Mouse (Mus musculus) CD4-positive helper T cell, adult 2 months (primary cell): ENCODE results near the gene Il2rb.

Experiments
- DNase-seq: peaks from one replicate; pipeline ENCODE4 v3.0.0-alpha.2; 2012; ENCODE audit warnings: low read depth, missing footprints, low spot score

Gene Il2rb

GRCm38 (mm10) chr15:78481448-78482000 lies 13.5 kb downstream of the Il2rb start:
- peak; percentile 22 for DNase-seq

DNA sequence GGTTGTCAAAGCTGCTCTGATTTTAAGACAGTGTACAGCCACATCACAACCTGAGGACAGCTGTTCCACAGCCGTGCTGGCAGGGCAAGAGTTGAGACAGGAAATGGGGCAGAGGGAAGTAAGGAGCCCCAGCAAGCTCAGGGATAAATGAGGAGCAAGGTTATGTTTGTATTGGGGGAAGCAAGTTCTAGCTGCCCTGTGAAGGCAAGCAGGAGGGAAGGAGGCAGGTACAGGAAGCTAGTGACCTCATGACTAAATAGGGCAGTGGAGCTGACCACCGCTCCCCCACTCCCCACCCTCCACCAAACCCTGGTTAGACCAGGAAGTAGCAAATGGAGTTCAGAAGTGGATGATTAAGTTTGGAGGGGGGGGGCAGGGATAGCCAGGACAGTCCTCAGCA lies 14.1 kb downstream of the Il2rb start:
- DNase-seq: no peak

DNA sequence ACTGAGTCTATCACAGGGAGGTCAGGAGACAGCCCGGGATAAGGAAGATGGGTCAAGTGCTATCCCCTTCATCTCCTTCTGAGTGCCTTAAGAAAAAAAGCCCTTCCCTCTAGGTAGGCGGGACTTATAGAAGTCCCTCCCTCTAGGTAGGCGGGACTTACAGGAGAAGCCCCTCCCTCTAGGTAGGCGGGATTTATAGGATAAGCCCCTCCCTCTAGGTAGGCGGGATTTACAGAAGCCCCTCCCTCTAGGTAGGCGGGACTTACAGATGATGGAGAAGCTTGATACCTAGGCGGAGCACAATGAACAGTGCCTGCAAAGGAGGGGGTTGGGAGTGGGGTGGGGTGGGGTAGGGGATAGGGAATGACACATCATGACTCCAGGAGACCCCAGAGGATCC lies 15.0 kb downstream of the Il2rb start:
- DNase-seq: peak; percentile 63

DNA sequence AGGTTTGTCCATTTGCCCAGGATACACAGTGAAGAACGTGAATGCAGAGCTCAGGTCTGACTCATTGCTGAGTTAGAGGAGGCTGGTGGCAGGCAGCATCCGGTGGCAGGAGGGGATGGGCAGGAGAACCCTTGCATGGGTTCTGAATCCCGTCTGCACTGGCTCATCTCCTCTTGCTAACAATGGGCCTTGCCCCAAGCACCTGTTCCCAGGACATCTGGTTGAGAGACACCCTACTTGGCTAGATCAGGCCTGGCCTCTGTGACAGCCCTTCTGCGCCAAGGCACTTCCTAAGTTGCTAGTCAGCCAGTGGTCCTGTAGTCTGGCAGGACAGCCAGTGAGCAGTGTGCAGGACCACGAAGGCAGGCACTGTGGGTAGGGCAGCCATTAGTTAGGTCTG lies 15.6 kb downstream of the Il2rb start:
- peak; percentile 44 for DNase-seq

GRCm38 (mm10) chr15:78478073-78478472 lies 17.0 kb downstream of the Il2rb start:
- DNase-seq: no peak

DNA sequence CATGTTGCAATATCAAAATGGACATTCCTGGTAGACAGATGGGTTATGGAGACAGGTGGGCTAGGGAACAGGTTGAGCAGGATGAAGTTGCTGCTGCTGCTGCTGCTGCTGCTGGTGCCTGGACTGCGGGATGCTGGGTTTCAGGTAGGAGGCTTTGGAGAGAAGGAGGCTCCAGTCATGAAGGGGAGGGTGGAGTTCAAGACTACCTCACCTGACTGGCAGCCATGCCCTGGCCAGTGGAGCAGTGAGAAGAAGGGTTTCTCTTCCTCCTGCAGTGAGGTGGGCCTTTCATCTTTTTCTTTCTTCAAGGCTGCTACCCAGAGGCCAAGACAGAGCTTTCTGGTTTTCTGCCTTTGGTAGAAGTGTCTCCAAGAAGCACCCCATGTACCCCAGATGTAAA lies 18.2 kb downstream of the Il2rb start:
- DNase-seq: peak; percentile 28

DNA sequence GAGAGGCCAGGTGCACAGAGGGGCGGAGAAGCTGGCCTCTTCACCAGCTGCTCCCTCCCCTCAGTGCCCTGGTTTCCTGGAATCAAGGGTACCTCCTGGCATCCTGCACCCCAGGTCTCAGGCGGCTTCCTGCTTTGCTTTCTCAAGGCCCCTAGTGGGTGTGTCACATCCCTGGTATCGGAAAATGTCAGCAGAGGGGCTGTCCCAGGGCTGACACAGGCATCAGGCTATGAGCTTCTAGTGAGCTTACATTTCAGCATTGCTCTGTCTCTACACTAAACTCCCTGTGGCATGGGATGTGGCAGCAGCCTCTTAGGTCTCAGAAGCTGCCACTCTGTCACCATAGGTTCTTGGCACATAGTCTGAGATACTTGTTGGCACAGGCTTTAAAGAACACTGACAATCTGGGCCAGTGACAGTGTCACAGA lies 19.5 kb downstream of the Il2rb start:
- peak; percentile 88 for DNase-seq

DNA sequence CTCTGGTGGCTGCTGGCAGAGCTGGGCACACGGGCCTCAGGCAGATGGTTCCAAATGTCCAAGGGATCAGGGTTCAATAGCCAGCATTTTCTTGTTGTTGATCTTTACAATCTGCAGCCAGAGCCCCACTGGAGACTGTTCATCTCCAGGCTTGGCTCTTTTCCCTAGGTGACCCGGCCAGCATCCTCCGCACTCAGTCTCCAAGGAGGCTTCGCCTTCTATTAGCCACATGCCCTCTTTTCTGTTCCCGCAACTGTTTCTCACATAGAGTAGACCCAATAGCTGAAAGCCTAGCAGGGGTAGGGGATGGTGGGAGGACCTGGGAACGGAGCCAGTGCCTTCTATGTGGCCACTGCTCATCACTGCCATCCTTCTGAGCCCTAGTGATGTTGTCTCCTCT lies 21.6 kb downstream of the Il2rb start:
- no peak for DNase-seq

- no peak for DNase-seq
Observed at GRCm38 (mm10) chr15:78471902-78472301, 23.2 kb downstream of the Il2rb start.

DNA sequence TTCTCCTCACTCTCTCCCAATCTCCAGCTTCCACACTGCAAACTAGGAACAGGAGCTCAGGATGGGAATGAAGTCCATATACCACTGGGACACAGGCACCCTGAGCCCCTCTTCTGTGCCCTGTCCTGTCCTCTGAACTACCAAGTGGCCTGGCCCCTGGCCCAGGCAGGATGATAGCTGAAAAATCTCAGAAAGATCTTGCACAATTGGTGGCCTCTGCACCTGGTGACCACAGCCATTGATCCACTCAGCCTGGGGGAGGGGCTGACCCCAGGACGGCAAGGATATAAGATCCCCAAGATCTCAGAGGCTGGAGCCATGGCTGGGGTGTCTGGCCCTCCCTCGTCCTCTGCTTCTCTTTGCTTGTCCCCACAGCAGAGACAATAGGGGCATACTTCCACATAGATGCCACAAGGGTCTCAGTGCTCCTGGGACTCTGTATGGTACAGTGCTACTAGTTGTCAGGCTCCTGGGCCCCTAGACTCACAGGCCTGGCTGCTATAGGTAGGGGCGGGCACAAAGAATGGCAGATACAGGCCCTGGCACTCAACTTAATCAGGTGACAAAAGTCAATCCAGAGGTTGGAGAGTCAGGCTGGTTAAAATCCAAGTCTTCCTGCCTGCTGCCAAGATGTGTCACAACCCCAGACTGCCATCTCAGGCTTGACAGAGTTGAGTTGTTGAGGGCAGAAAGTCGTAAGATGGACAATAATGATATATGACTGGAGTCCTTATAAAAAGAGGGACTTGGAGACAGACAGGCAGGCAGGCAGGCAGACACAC lies 24.4 kb downstream of the Il2rb start:
- no peak for DNase-seq

- no peak for DNase-seq
Observed at GRCm38 (mm10) chr15:78468379-78468937, 26.6 kb downstream of the Il2rb start, which contains the start of gene Tmprss6. Gene Tmprss6 (minus strand): TSS chr15:78468634.

DNA sequence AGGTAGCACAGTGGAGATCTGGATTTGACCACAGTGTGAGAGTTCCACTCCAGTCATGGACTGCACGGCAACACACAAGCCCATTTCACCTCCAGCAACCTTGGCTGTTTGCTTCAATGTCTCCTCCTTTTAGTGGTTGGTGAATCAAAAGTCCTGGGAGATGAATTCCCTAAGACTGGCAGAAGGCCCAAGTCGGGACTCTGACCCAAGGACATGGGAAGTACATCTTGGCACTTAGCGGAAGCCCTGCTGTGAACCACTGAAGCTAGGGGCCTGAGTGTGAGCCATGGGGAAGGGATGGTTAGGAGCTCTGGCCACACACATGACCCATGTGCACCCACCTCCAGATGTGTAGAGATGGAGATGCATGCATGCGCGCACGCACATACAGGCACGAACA lies 27.5 kb downstream of the Il2rb start:
- DNase-seq: no peak

DNA sequence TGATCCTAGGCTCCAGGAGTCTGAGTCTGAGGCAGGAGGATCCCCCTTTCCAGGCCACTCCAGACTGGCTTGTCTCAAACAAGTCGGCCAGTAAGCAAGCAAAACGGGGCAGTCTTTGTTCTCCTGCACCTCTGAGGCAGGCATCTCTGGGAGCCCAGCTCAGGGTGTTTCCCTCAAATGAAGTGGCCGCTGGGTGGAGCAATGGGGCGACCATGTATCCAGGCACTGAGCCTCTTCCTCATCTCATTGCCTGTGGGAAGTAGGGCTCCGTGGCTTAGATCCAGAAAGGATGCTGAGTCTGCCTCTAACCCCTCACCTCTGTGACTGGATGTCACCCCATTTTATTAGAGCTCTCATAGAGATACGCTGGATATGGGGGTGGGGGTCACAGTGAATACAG lies 28.3 kb downstream of the Il2rb start:
- no peak for DNase-seq

DNA sequence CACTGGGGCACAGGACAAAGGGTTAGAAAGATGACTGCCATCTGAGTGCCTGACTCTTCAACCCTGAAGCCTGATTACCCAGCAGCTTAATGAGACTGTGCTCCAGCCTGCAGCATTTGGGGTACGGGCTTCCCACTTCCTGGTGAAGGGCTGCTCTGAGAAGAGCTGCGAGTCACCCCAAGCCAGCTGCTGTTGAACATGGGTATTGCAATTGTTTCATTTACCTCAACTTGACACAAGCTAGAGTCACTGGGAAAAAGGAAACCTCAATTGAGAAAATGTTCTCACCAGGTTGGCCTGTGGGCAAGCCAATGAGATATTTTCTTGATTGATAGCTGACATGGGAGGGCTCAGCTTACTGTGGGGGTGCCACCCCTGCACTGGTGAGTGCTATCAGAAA lies 32.1 kb downstream of the Il2rb start:
- DNase-seq: peak; percentile 61

DNA sequence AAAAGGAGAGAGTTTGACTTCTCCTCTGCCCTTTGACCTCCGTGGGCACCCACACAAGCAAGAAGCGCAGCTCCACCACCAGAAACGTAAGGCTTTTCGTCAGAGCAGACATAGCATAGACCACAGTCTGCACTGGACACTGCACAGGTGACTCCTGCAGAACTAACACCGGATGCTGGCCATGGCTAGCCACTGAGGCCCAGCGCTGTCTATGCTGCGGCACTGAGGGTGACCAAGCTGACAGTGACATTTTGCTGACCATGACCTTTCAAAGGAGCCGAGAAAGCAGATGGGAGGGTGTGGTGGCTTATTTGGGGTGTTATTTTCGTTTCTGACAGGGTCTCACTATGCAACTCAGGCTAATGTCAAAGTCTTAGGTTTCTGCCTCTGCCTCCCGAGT lies 37.9 kb downstream of the Il2rb start:
- no peak for DNase-seq

DNA sequence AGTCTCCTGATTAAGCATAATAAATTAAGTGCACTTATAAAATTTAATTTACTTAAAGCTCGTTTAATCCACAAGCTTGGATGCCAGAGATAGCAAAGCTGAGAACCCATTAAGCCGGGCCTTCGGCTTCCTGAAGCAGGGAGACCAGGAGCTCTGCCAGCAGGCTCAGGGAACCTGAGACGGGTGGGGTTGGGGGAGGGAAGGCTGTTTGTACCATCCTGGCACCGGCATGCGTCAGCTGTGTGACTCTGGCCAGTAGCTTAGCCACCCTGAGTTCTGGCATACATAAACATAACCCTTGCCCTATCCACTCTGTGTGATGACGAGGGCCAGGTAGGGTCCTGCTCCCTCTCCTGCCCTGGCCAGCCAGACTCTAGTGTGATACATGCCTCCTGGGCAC lies 39.0 kb downstream of the Il2rb start:
- no peak for DNase-seq

DNA sequence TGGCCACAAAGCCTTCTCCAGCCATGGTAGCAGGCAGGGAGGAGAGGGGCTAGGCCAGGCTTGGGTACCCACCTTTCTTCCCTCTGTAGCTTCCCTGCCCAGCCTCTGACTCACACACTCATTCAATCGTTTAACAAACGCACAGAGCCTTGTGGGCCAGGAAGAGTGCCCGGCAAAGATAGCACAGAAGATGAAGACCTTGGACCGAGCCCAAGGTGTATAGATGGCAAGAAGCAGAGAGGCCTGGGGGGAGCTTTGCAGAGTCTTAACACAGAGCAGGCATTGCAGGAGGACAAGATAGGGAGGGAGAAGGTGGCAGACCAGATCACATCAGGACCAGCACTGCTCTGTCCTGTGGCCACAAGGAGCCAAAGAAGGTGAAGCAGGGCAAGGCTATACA lies 39.9 kb downstream of the Il2rb start:
- no peak for DNase-seq

DNA sequence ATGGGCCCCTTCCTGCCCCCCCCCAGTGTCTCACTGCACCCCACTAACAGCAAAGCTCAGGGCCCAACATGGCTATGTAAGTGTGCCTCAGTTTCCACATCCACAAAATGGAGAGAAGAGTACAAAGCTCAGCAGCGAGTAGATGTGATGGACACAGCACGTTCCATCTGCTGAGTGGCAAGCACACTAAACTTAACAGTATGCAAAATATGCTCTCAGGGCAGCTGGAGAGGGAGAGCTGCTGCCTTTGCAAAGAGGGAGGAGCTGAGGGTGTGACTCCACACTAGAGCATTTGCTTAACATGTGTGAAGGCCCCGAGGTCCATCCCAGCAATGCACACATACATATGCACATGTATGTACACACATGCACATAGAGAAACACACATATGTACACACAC lies 42.1 kb downstream of the Il2rb start:
- no peak for DNase-seq

- DNase-seq: no peak
Observed at GRCm38 (mm10) chr15:78451201-78451600, 43.9 kb downstream of the Il2rb start.

- DNase-seq: no peak
Observed at GRCm38 (mm10) chr15:78450419-78450768, 44.7 kb downstream of the Il2rb start.

DNA sequence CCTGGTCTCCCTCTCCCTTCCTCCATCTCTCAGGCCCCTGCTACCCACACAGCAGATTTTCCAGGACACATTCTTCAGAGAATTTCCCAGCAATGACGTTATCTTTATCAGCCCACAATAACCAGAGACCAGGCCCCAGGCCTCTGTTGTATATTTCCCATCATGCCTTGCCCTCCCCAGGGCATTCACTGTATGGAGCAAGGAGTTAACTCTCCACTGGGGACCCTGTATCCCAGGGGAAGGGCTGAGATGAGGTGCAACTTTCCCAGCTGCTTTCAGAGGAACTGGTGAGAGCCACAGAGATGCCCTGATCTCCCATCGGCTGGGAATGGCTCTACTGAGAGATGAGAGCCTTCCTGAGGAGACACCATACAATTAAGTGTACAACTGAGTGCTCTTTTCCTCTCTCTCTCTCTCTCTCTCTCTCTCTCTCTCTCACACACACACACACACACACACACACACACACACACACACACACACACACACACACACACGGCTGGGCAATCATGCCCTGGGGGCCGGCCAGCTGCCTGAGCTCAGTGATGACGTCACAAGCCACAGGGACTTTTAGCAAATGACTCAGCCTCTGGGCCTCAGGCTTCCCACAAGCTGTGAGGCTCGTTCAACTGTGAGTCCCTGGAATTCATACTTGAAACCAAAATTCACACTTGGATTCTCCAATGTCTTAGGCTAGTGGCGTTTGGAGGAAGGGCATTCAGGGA lies 45.2 kb downstream of the Il2rb start:
- DNase-seq: peak; percentile 92

DNA sequence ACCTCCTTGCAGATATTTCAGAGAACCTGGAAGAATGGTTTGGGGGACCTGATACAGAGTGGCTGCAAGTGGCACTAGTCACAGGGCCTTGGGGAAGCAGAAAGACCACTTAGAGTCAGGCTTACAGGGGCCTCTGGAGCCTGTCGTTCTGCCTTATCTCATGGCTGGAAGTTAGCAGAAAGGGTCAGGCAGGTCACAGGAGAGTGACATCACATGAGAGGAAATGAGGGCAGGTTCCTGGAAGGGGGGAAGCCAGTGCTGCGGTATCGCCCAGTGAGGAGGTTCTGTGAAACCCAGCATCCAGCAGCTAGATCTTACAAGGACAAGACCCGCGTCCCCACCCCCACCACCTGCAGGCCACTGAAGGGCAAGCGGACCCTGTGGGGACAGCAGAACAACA lies 45.9 kb downstream of the Il2rb start:
- peak; percentile 75 for DNase-seq
